ENCODE assay signal across 13 mouse cellular contexts in genomic region chr4:126295937-126296336, GRCm38 (mm10). TPM values are rescaled to one million over a fixed set of nuclear protein-coding genes. Genes with fewer than 3 reads are reported as not detected.
DNase-seq lines count a peak whose midpoint lies in the region; ATAC-seq lines count a peak whose summit lies in the region.
"Had no signal": no experiment of that assay in that cellular context is flagged by ENCODE, and none has a peak within 500 bp of the region (broad histone marks: within the 10 kb centered on the region; RNA-seq: fewer than 3 reads in every experiment).

No protein-coding gene starts in this region.

- no peak overlapping the region for H3K4me3 ChIP-seq in heart, embryonic 15.5 days
- H3K4me3 ChIP-seq in lung, embryonic 16.5 days (ENCODE audit: low read length) = no peak overlapping the region
- H3K4me3 ChIP-seq in embryonic facial prominence, embryonic 13.5 days = peak overlapping the region; percentile 33; the same call in 1 of the 2 replicates
- no peak overlapping the region for H3K4me3 ChIP-seq in stomach, embryonic 15.5 days (replicated peaks)

- WGBS in heart, embryonic 15.5 days = 48% methylated on average over 4 of the region's 4 CpGs
- 41% methylated on average over 4 of the region's 4 CpGs for WGBS in lung, embryonic 16.5 days
- WGBS in embryonic facial prominence, embryonic 13.5 days = 40% methylated on average over 4 of the region's 4 CpGs
- WGBS in stomach, embryonic 15.5 days = 46% methylated on average over 4 of the region's 4 CpGs

- H3K4me1 ChIP-seq in heart, embryonic 15.5 days (replicated peaks) = peaks cover 18% of the 10 kb centered on the region
- H3K4me1 ChIP-seq in lung, embryonic 16.5 days (replicated peaks; ENCODE audit: control insufficient read depth, insufficient read depth, low read length) = peaks cover 15% of the 10 kb centered on the region
- H3K4me1 ChIP-seq in embryonic facial prominence, embryonic 13.5 days = peaks cover 52% of the 10 kb centered on the region
- H3K4me1 ChIP-seq in stomach, embryonic 15.5 days = peaks cover 22% of the 10 kb centered on the region

- no peak overlapping the region for H3K27ac ChIP-seq in heart, embryonic 15.5 days
- no peak overlapping the region for H3K27ac ChIP-seq in lung, embryonic 16.5 days (ENCODE audit: low read length)
- peak overlapping the region; percentile 80; the same call in 1 of the 2 replicates for H3K27ac ChIP-seq in embryonic facial prominence, embryonic 13.5 days
- H3K27ac ChIP-seq in stomach, embryonic 15.5 days = no peak overlapping the region
- H3K27ac ChIP-seq: neural tube, embryonic 12.5 days had no signal

- no peaks in the 10 kb centered on the region for H3K9me3 ChIP-seq in heart, embryonic 15.5 days (replicated peaks)
- no peaks in the 10 kb centered on the region for H3K9me3 ChIP-seq in lung, embryonic 16.5 days (ENCODE audit: control insufficient read depth, low read length)
- H3K9me3 ChIP-seq in embryonic facial prominence, embryonic 13.5 days = no peaks in the 10 kb centered on the region
- H3K9me3 ChIP-seq in stomach, embryonic 15.5 days = no peaks in the 10 kb centered on the region
- H3K9me3 ChIP-seq: hindbrain, embryonic 12.5 days; neural tube, embryonic 12.5 days had no signal

- DNase-seq in heart, adult 11 months = no peak
- DNase-seq in lung, postnatal 4 days = no peak
- no peak for DNase-seq in right cerebral cortex, adult 18-20 months
- DNase-seq in thymus, postnatal 36 days = no peak
- DNase-seq: adrenal gland, postnatal 25 days; layer of hippocampus, adult 9-11 months had no signal

- H3K4me2 ChIP-seq in heart, embryonic 15.5 days = peak overlapping the region; percentile 67
- 0 out of 2 replicates have a peak overlapping the region, but pooled peaks have one; percentile 68 for H3K4me2 ChIP-seq in lung, embryonic 16.5 days (ENCODE audit: low read depth, low read length)
- peak overlapping the region; percentile 65 for H3K4me2 ChIP-seq in embryonic facial prominence, embryonic 13.5 days
- H3K4me2 ChIP-seq in stomach, embryonic 15.5 days = peak overlapping the region; percentile 64; the same call in 1 of the 2 replicates

- H3K36me3 ChIP-seq in heart, embryonic 15.5 days = no peaks in the 10 kb centered on the region
- H3K36me3 ChIP-seq in lung, embryonic 16.5 days (ENCODE audit: control insufficient read depth, insufficient read depth, low read length) = no peaks in the 10 kb centered on the region
- H3K36me3 ChIP-seq in embryonic facial prominence, embryonic 13.5 days = peaks cover 11% of the 10 kb centered on the region; the same call in 1 of the 2 replicates
- no peaks in the 10 kb centered on the region for H3K36me3 ChIP-seq in stomach, embryonic 15.5 days
- H3K36me3 ChIP-seq: hindbrain, embryonic 12.5 days; neural tube, embryonic 12.5 days had no signal

- ATAC-seq in heart, embryonic 15.5 days (replicated peaks; ENCODE audit: insufficient number of reproducible peaks, insufficient read depth, low FRiP score, low read depth) = no peak
- ATAC-seq in lung, embryonic 16.5 days (ENCODE audit: low read depth) = no peak
- ATAC-seq in embryonic facial prominence, embryonic 13.5 days (ENCODE audit: insufficient number of reproducible peaks, insufficient read depth, low FRiP score, low TSS enrichment, low read depth) = no peak
- ATAC-seq in stomach, embryonic 15.5 days (ENCODE audit: insufficient read depth, low FRiP score, low read depth) = no peak
- ATAC-seq: forebrain, embryonic 16.5 days had no signal

- H3K27me3 ChIP-seq in heart, embryonic 15.5 days = peaks cover 53% of the 10 kb centered on the region
- H3K27me3 ChIP-seq in lung, embryonic 16.5 days (ENCODE audit: control insufficient read depth, insufficient read depth, low read depth, low read length) = peaks cover 18% of the 10 kb centered on the region
- H3K27me3 ChIP-seq in embryonic facial prominence, embryonic 13.5 days = peaks cover 28% of the 10 kb centered on the region
- H3K27me3 ChIP-seq in stomach, embryonic 15.5 days (replicated peaks) = peaks cover 35% of the 10 kb centered on the region

- H3K9ac ChIP-seq in heart, embryonic 15.5 days = no peak overlapping the region
- no peak overlapping the region for H3K9ac ChIP-seq in lung, embryonic 16.5 days (ENCODE audit: low read length)
- H3K9ac ChIP-seq in embryonic facial prominence, embryonic 13.5 days = no peak overlapping the region
- no peak overlapping the region for H3K9ac ChIP-seq in stomach, embryonic 15.5 days

RNA-seq across cellular contexts. Expression of gene Col8a2, which starts 9.3 kb away (rescaled TPM):
- polyA plus RNA-seq in heart, embryonic 15.5 days (2015; fragmentation: Nextera tagmentation; extraction: Ambion mirVana) = 5.2 and 10.9 TPM in 2 replicates
- 3.6 and 4.6 TPM in 2 replicates for polyA plus RNA-seq in lung, embryonic 16.5 days (2015; fragmentation: Nextera tagmentation; extraction: Ambion mirVana)
- polyA plus RNA-seq in embryonic facial prominence, embryonic 13.5 days (2015; fragmentation: Nextera tagmentation; extraction: Ambion mirVana) = 33.9 and 43.4 TPM in 2 replicates
- 13.4 and 14.2 TPM in 2 replicates for polyA plus RNA-seq in stomach, embryonic 15.5 days (2015; fragmentation: Nextera tagmentation; extraction: Ambion mirVana)

RNA-seq across cellular contexts. Expression of gene Adprhl2, which starts 25.6 kb away (rescaled TPM):
- 30.4 and 44.9 TPM in 2 replicates for polyA plus RNA-seq in heart, embryonic 15.5 days (2015; fragmentation: Nextera tagmentation; extraction: Ambion mirVana)
- polyA plus RNA-seq in lung, embryonic 16.5 days (2015; fragmentation: Nextera tagmentation; extraction: Ambion mirVana) = 61.0 and 65.3 TPM in 2 replicates
- 94.3 and 97.5 TPM in 2 replicates for polyA plus RNA-seq in embryonic facial prominence, embryonic 13.5 days (2015; fragmentation: Nextera tagmentation; extraction: Ambion mirVana)
- 61.2 and 61.9 TPM in 2 replicates for polyA plus RNA-seq in stomach, embryonic 15.5 days (2015; fragmentation: Nextera tagmentation; extraction: Ambion mirVana)

RNA-seq across cellular contexts. Expression of gene Tekt2, which starts 29.6 kb away (rescaled TPM):
- polyA plus RNA-seq in heart, embryonic 15.5 days (2015; fragmentation: Nextera tagmentation; extraction: Ambion mirVana) = 1.1 and 2.4 TPM in 2 replicates
- polyA plus RNA-seq in lung, embryonic 16.5 days (2015; fragmentation: Nextera tagmentation; extraction: Ambion mirVana) = 13.2 and 14.9 TPM in 2 replicates
- 18.5 and 22.0 TPM in 2 replicates for polyA plus RNA-seq in embryonic facial prominence, embryonic 13.5 days (2015; fragmentation: Nextera tagmentation; extraction: Ambion mirVana)
- polyA plus RNA-seq in stomach, embryonic 15.5 days (2015; fragmentation: Nextera tagmentation; extraction: Ambion mirVana) = 7.8 and 8.6 TPM in 2 replicates

RNA-seq across cellular contexts. Expression of gene Trappc3, which starts 33.8 kb away (rescaled TPM):
- 73.1 and 77.6 TPM in 2 replicates for polyA plus RNA-seq in heart, embryonic 15.5 days (2015; fragmentation: Nextera tagmentation; extraction: Ambion mirVana)
- 101 and 107 TPM in 2 replicates for polyA plus RNA-seq in lung, embryonic 16.5 days (2015; fragmentation: Nextera tagmentation; extraction: Ambion mirVana)
- polyA plus RNA-seq in embryonic facial prominence, embryonic 13.5 days (2015; fragmentation: Nextera tagmentation; extraction: Ambion mirVana) = 122 and 126 TPM in 2 replicates
- 91.7 and 97.1 TPM in 2 replicates for polyA plus RNA-seq in stomach, embryonic 15.5 days (2015; fragmentation: Nextera tagmentation; extraction: Ambion mirVana)

RNA-seq across cellular contexts. Expression of gene Map7d1, which starts 39.8 kb away (rescaled TPM):
- polyA plus RNA-seq in heart, embryonic 15.5 days (2015; fragmentation: Nextera tagmentation; extraction: Ambion mirVana) = 39.4 and 50.7 TPM in 2 replicates
- 26.0 and 26.9 TPM in 2 replicates for polyA plus RNA-seq in lung, embryonic 16.5 days (2015; fragmentation: Nextera tagmentation; extraction: Ambion mirVana)
- polyA plus RNA-seq in embryonic facial prominence, embryonic 13.5 days (2015; fragmentation: Nextera tagmentation; extraction: Ambion mirVana) = 48.8 and 57.0 TPM in 2 replicates
- polyA plus RNA-seq in stomach, embryonic 15.5 days (2015; fragmentation: Nextera tagmentation; extraction: Ambion mirVana) = 34.1 and 36.9 TPM in 2 replicates
